9 mouse cellular contexts compared by ENCODE assay signal in genomic region chr16:95342030-95342429, GRCm38 (mm10).
DNase-seq lines count a peak whose midpoint lies in the region; ATAC-seq and TF ChIP-seq lines count a peak whose summit lies in the region.
"Had no signal": no experiment of that assay in that cellular context is flagged by ENCODE, and none has a peak within 500 bp of the region (broad histone marks: within the 10 kb centered on the region; RNA-seq: fewer than 3 reads in every experiment).

No protein-coding gene starts in this region.

- peaks cover 9% of the 10 kb centered on the region; the same call in 1 of the 2 replicates for H3K4me1 ChIP-seq in forebrain, embryonic 15.5 days
- H3K4me1 ChIP-seq in forebrain, embryonic 14.5 days (ENCODE audit: control insufficient read depth, insufficient read depth, low read length), result no peaks in the 10 kb centered on the region
- H3K4me1 ChIP-seq in liver, postnatal 0 days (ENCODE audit: insufficient read depth), result 0 out of 2 replicates have a peak, but pooled peaks cover 1% of the 10 kb centered on the region
- peaks cover 14% of the 10 kb centered on the region for H3K4me1 ChIP-seq in liver, embryonic 12.5 days

- no peak overlapping the region for H3K27ac ChIP-seq in forebrain, embryonic 15.5 days (replicated peaks)
- H3K27ac ChIP-seq in forebrain, embryonic 14.5 days (ENCODE audit: low read depth, low read length), result no peak overlapping the region
- no peak overlapping the region for H3K27ac ChIP-seq in liver, postnatal 0 days (ENCODE audit: low read depth)
- no peak overlapping the region for H3K27ac ChIP-seq in liver, embryonic 12.5 days
- H3K27ac ChIP-seq: embryonic facial prominence, embryonic 12.5 days had no signal

- H3K27me3 ChIP-seq in forebrain, embryonic 15.5 days, result no peaks in the 10 kb centered on the region
- no peaks in the 10 kb centered on the region for H3K27me3 ChIP-seq in forebrain, embryonic 14.5 days (replicated peaks; ENCODE audit: control insufficient read depth, insufficient read depth, low read length)
- H3K27me3 ChIP-seq in liver, postnatal 0 days (ENCODE audit: insufficient read depth, low read length), result no peaks in the 10 kb centered on the region
- H3K27me3 ChIP-seq in liver, embryonic 12.5 days (replicated peaks), result peaks cover 11% of the 10 kb centered on the region; the same call in 1 of the 2 replicates

- no peaks in the 10 kb centered on the region for H3K36me3 ChIP-seq in forebrain, embryonic 15.5 days
- H3K36me3 ChIP-seq in forebrain, embryonic 14.5 days (ENCODE audit: control insufficient read depth, insufficient read depth, low read length), result no peaks in the 10 kb centered on the region
- H3K36me3 ChIP-seq in liver, postnatal 0 days (replicated peaks; ENCODE audit: insufficient read depth, low read length), result no peaks in the 10 kb centered on the region
- H3K36me3 ChIP-seq in liver, embryonic 12.5 days, result no peaks in the 10 kb centered on the region
- H3K36me3 ChIP-seq: embryonic facial prominence, embryonic 12.5 days had no signal

- no peak overlapping the region for H3K4me3 ChIP-seq in forebrain, embryonic 15.5 days
- no peak overlapping the region for H3K4me3 ChIP-seq in forebrain, embryonic 14.5 days (ENCODE audit: low read depth, low read length)
- no peak overlapping the region for H3K4me3 ChIP-seq in liver, postnatal 0 days (ENCODE audit: low read depth, low read length)
- no peak overlapping the region for H3K4me3 ChIP-seq in liver, embryonic 12.5 days
- H3K4me3 ChIP-seq: embryonic facial prominence, embryonic 12.5 days had no signal

- no peak for ATAC-seq in forebrain, embryonic 15.5 days (replicated peaks)
- no peak for ATAC-seq in forebrain, embryonic 14.5 days
- ATAC-seq in liver, postnatal 0 days, result no peak
- no peak for ATAC-seq in liver, embryonic 12.5 days
- ATAC-seq in megakaryocyte, adult 5-6 weeks (ENCODE audit: poor library complexity, severe bottlenecking), result peak; percentile 52

- TF ChIP-seq EP300 in liver, postnatal 0 days (IDR thresholded peaks at IDR 0.05; ENCODE audit: low read depth), result no peak

- 71% methylated on average over 8 of the region's 8 CpGs for WGBS in forebrain, embryonic 15.5 days
- WGBS in forebrain, embryonic 14.5 days, result 70% methylated on average over 8 of the region's 8 CpGs
- WGBS in liver, postnatal 0 days (ENCODE audit: insufficient replicate concordance), result 55% methylated on average over 8 of the region's 8 CpGs
- WGBS in liver, embryonic 12.5 days (ENCODE audit: insufficient replicate concordance), result 50% methylated on average over 8 of the region's 8 CpGs

- H3K9ac ChIP-seq in forebrain, embryonic 15.5 days (replicated peaks), result no peak overlapping the region
- no peak overlapping the region for H3K9ac ChIP-seq in forebrain, embryonic 14.5 days (ENCODE audit: low read length)
- no peak overlapping the region for H3K9ac ChIP-seq in liver, postnatal 0 days (replicated peaks)
- H3K9ac ChIP-seq in liver, embryonic 12.5 days, result no peak overlapping the region
- H3K9ac ChIP-seq: embryonic facial prominence, embryonic 12.5 days had no signal

- H3K4me2 ChIP-seq in forebrain, embryonic 15.5 days (replicated peaks), result peak overlapping the region; percentile 36; the same call in 1 of the 2 replicates
- no peak overlapping the region for H3K4me2 ChIP-seq in forebrain, embryonic 14.5 days (ENCODE audit: low read length)
- H3K4me2 ChIP-seq in liver, postnatal 0 days (ENCODE audit: low read depth, low read length), result no peak overlapping the region
- H3K4me2 ChIP-seq in liver, embryonic 12.5 days, result no peak overlapping the region

- H3K9me3 ChIP-seq in forebrain, embryonic 15.5 days, result no peaks in the 10 kb centered on the region
- H3K9me3 ChIP-seq in forebrain, embryonic 14.5 days (replicated peaks; ENCODE audit: control insufficient read depth, low read length), result no peaks in the 10 kb centered on the region
- no peaks in the 10 kb centered on the region for H3K9me3 ChIP-seq in liver, postnatal 0 days (ENCODE audit: low read length)
- H3K9me3 ChIP-seq in liver, embryonic 12.5 days (replicated peaks), result no peaks in the 10 kb centered on the region
- H3K9me3 ChIP-seq: embryonic facial prominence, embryonic 12.5 days had no signal

- no peak for DNase-seq in forebrain, embryonic 14.5 days (ENCODE audit: low spot score)
- no peak for DNase-seq in liver, postnatal 0 days
- peak; percentile 53 for DNase-seq in ES-CJ7 (ENCODE audit: low read depth, low spot score)
- no peak for DNase-seq in c-Kit-positive CD71-positive TER-119-positive erythroid progenitor cells, embryonic 14.5 days (ENCODE audit: low spot score)
- no peak for DNase-seq in adrenal gland, postnatal 14 days

- peak; percentile 32; the same call in 1 of the 2 replicates for TF ChIP-seq CTCF in liver, postnatal 0 days (IDR thresholded peaks at IDR 0.05; ENCODE audit: low read depth)
